Mouse (Mus musculus): ENCODE data around the gene Gpr135. TPM values are rescaled to one million over a fixed set of nuclear protein-coding genes. Genes with fewer than 3 reads are reported as not detected.
"Not testable (repeated sequence)": the region's sequence is repeated elsewhere in the genome, so short reads cannot be mapped to it uniquely, and the experiment has no call there.

Gene Gpr135
- polyA plus RNA-seq, 1 experiment from 2014 or later: 0.34 TPM

GRCm38 (mm10) chr12:72069626-72070326 lies 1.1 kb downstream of the Gpr135 start:
- no peak overlapping the region for H3K27ac ChIP-seq (ENCODE audit: low read depth, low read length)
- H3K4me3 ChIP-seq (ENCODE audit: low read depth, low read length): peak overlapping the region; percentile 54
- H3K27me3 ChIP-seq (ENCODE audit: control insufficient read depth, insufficient read depth, low read length): peaks cover 32% of the 10 kb centered on the region
- 6% methylated on average over 40 of the region's 40 CpGs for WGBS (ENCODE audit: insufficient replicate concordance)
- H3K4me1 ChIP-seq (ENCODE audit: control insufficient read depth, insufficient read depth, low read length): peaks cover 11% of the 10 kb centered on the region
- peak overlapping the region; percentile 61; the same call in 1 of the 2 replicates for H3K9ac ChIP-seq (ENCODE audit: low read depth, low read length)
- no peaks in the 10 kb centered on the region; the same call in 1 of the 2 replicates for H3K36me3 ChIP-seq (ENCODE audit: control insufficient read depth, insufficient read depth, low read length)
- no peak; the same call in 1 of the 2 replicates for ATAC-seq (replicated peaks; ENCODE audit: insufficient number of reproducible peaks, low FRiP score, low TSS enrichment)
- H3K4me2 ChIP-seq: peak overlapping the region; percentile 100
- no peaks in the 10 kb centered on the region for H3K9me3 ChIP-seq (replicated peaks; ENCODE audit: control insufficient read depth, low read length)

GRCm38 (mm10) chr12:72057780-72058179 lies 13.1 kb downstream of the Gpr135 start:
- ATAC-seq (replicated peaks; ENCODE audit: insufficient number of reproducible peaks, low FRiP score, low TSS enrichment): no peak
- H3K27ac ChIP-seq (ENCODE audit: low read depth, low read length): no peak overlapping the region
- no peak overlapping the region for H3K4me2 ChIP-seq
- no peaks in the 10 kb centered on the region for H3K36me3 ChIP-seq (ENCODE audit: control insufficient read depth, insufficient read depth, low read length)
- no peak overlapping the region for H3K4me3 ChIP-seq (ENCODE audit: low read depth, low read length)
- H3K9me3 ChIP-seq (replicated peaks; ENCODE audit: control insufficient read depth, low read length): no peaks in the 10 kb centered on the region
- H3K27me3 ChIP-seq (ENCODE audit: control insufficient read depth, insufficient read depth, low read length): no peaks in the 10 kb centered on the region
- H3K4me1 ChIP-seq (ENCODE audit: control insufficient read depth, insufficient read depth, low read length): no peaks in the 10 kb centered on the region
- WGBS (ENCODE audit: insufficient replicate concordance): 86% methylated on average over 1 of the region's 1 CpGs
- H3K9ac ChIP-seq (ENCODE audit: low read depth, low read length): no peak overlapping the region

- Histone ChIP-seq H3K4me1 (ENCODE audit: control insufficient read depth, insufficient read depth, low read length) (no peaks in the 10 kb centered on the region), H3K9ac (ENCODE audit: low read depth, low read length) (no peak overlapping the region), H3K4me2 (no peak overlapping the region), H3K36me3 (ENCODE audit: control insufficient read depth, insufficient read depth, low read length) (no peaks in the 10 kb centered on the region), H3K4me3 (ENCODE audit: low read depth, low read length) (no peak overlapping the region), H3K27ac (ENCODE audit: low read depth, low read length) (no peak overlapping the region), H3K9me3 (replicated peaks; ENCODE audit: control insufficient read depth, low read length) (no peaks in the 10 kb centered on the region), H3K27me3 (ENCODE audit: control insufficient read depth, insufficient read depth, low read length) (no peaks in the 10 kb centered on the region)
- WGBS (ENCODE audit: insufficient replicate concordance): 49% methylated on average over 6 of the region's 6 CpGs
- no peak for ATAC-seq (replicated peaks; ENCODE audit: insufficient number of reproducible peaks, low FRiP score, low TSS enrichment)
Observed at GRCm38 (mm10) chr12:72053851-72054250, 17.1 kb downstream of the Gpr135 start.

GRCm38 (mm10) chr12:72053303-72053702 lies 17.6 kb downstream of the Gpr135 start:
- WGBS (ENCODE audit: insufficient replicate concordance): 39% methylated on average over 6 of the region's 6 CpGs
- H3K4me2 ChIP-seq: no peak overlapping the region
- no peaks in the 10 kb centered on the region for H3K4me1 ChIP-seq (ENCODE audit: control insufficient read depth, insufficient read depth, low read length)
- H3K4me3 ChIP-seq (ENCODE audit: low read depth, low read length): no peak overlapping the region
- H3K27ac ChIP-seq (ENCODE audit: low read depth, low read length): no peak overlapping the region
- H3K36me3 ChIP-seq (ENCODE audit: control insufficient read depth, insufficient read depth, low read length): no peaks in the 10 kb centered on the region
- no peak for ATAC-seq (replicated peaks; ENCODE audit: insufficient number of reproducible peaks, low FRiP score, low TSS enrichment)
- no peak overlapping the region for H3K9ac ChIP-seq (ENCODE audit: low read depth, low read length)
- no peaks in the 10 kb centered on the region for H3K9me3 ChIP-seq (replicated peaks; ENCODE audit: control insufficient read depth, low read length)
- no peaks in the 10 kb centered on the region for H3K27me3 ChIP-seq (ENCODE audit: control insufficient read depth, insufficient read depth, low read length)

- ATAC-seq (replicated peaks; ENCODE audit: insufficient number of reproducible peaks, low FRiP score, low TSS enrichment): no peak
- Histone ChIP-seq H3K36me3 (ENCODE audit: control insufficient read depth, insufficient read depth, low read length) (no peaks in the 10 kb centered on the region), H3K4me2 (no peak overlapping the region), H3K27me3 (ENCODE audit: control insufficient read depth, insufficient read depth, low read length) (no peaks in the 10 kb centered on the region), H3K9ac (ENCODE audit: low read depth, low read length) (no peak overlapping the region), H3K4me1 (ENCODE audit: control insufficient read depth, insufficient read depth, low read length) (no peaks in the 10 kb centered on the region), H3K27ac (ENCODE audit: low read depth, low read length) (no peak overlapping the region), H3K9me3 (replicated peaks; ENCODE audit: control insufficient read depth, low read length) (no peaks in the 10 kb centered on the region), H3K4me3 (ENCODE audit: low read depth, low read length) (no peak overlapping the region)
- WGBS (ENCODE audit: insufficient replicate concordance): 70% methylated on average over 6 of the region's 6 CpGs
Observed at GRCm38 (mm10) chr12:72052571-72052970, 18.4 kb downstream of the Gpr135 start.

- 76% methylated on average over 4 of the region's 4 CpGs for WGBS (ENCODE audit: insufficient replicate concordance)
- no peak for ATAC-seq (replicated peaks; ENCODE audit: insufficient number of reproducible peaks, low FRiP score, low TSS enrichment)
- no peak overlapping the region for H3K4me3 ChIP-seq (ENCODE audit: low read depth, low read length)
- H3K9me3 ChIP-seq (replicated peaks; ENCODE audit: control insufficient read depth, low read length): no peaks in the 10 kb centered on the region
- no peak overlapping the region for H3K9ac ChIP-seq (ENCODE audit: low read depth, low read length)
- H3K27ac ChIP-seq (ENCODE audit: low read depth, low read length): no peak overlapping the region
- H3K36me3 ChIP-seq (ENCODE audit: control insufficient read depth, insufficient read depth, low read length): no peaks in the 10 kb centered on the region
- no peaks in the 10 kb centered on the region for H3K4me1 ChIP-seq (ENCODE audit: control insufficient read depth, insufficient read depth, low read length)
- H3K27me3 ChIP-seq (ENCODE audit: control insufficient read depth, insufficient read depth, low read length): no peaks in the 10 kb centered on the region
- H3K4me2 ChIP-seq: no peak overlapping the region
Observed at GRCm38 (mm10) chr12:72050821-72051220, 20.1 kb downstream of the Gpr135 start.

GRCm38 (mm10) chr12:72050156-72050555 lies 20.8 kb downstream of the Gpr135 start:
- not testable (repeated sequence) for H3K36me3 ChIP-seq (ENCODE audit: control insufficient read depth, insufficient read depth, low read length); H3K4me1 ChIP-seq (ENCODE audit: control insufficient read depth, insufficient read depth, low read length); H3K27ac ChIP-seq (ENCODE audit: low read depth, low read length); H3K9me3 ChIP-seq (replicated peaks; ENCODE audit: control insufficient read depth, low read length); H3K4me2 ChIP-seq; H3K27me3 ChIP-seq (ENCODE audit: control insufficient read depth, insufficient read depth, low read length); H3K4me3 ChIP-seq (ENCODE audit: low read depth, low read length); H3K9ac ChIP-seq (ENCODE audit: low read depth, low read length); ATAC-seq (replicated peaks; ENCODE audit: insufficient number of reproducible peaks, low FRiP score, low TSS enrichment)
- 87% methylated on average over 5 of the region's 5 CpGs for whole genome bisulfite sequencing (ENCODE audit: insufficient replicate concordance)

GRCm38 (mm10) chr12:72047513-72047912 lies 23.4 kb downstream of the Gpr135 start:
- H3K9ac ChIP-seq (ENCODE audit: low read depth, low read length): no peak overlapping the region
- H3K9me3 ChIP-seq (replicated peaks; ENCODE audit: control insufficient read depth, low read length): no peaks in the 10 kb centered on the region
- H3K4me2 ChIP-seq: no peak overlapping the region
- 2% methylated on average over 2 of the region's 2 CpGs for WGBS (ENCODE audit: insufficient replicate concordance)
- ATAC-seq (replicated peaks; ENCODE audit: insufficient number of reproducible peaks, low FRiP score, low TSS enrichment): no peak
- H3K27ac ChIP-seq (ENCODE audit: low read depth, low read length): no peak overlapping the region
- no peaks in the 10 kb centered on the region for H3K4me1 ChIP-seq (ENCODE audit: control insufficient read depth, insufficient read depth, low read length)
- no peaks in the 10 kb centered on the region for H3K27me3 ChIP-seq (ENCODE audit: control insufficient read depth, insufficient read depth, low read length)
- no peaks in the 10 kb centered on the region for H3K36me3 ChIP-seq (ENCODE audit: control insufficient read depth, insufficient read depth, low read length)
- no peak overlapping the region for H3K4me3 ChIP-seq (ENCODE audit: low read depth, low read length)

- Histone ChIP-seq H3K27ac (ENCODE audit: low read depth, low read length) (no peak overlapping the region), H3K27me3 (ENCODE audit: control insufficient read depth, insufficient read depth, low read length) (no peaks in the 10 kb centered on the region), H3K9me3 (replicated peaks; ENCODE audit: control insufficient read depth, low read length) (no peaks in the 10 kb centered on the region), H3K4me1 (ENCODE audit: control insufficient read depth, insufficient read depth, low read length) (peaks cover 19% of the 10 kb centered on the region), H3K9ac (ENCODE audit: low read depth, low read length) (no peak overlapping the region), H3K4me2 (no peak overlapping the region), H3K4me3 (ENCODE audit: low read depth, low read length) (no peak overlapping the region), H3K36me3 (ENCODE audit: control insufficient read depth, insufficient read depth, low read length) (no peaks in the 10 kb centered on the region)
- no peak for ATAC-seq (replicated peaks; ENCODE audit: insufficient number of reproducible peaks, low FRiP score, low TSS enrichment)
- WGBS (ENCODE audit: insufficient replicate concordance): 93% methylated on average over 3 of the region's 3 CpGs
Observed at GRCm38 (mm10) chr12:72041238-72041637, 29.7 kb downstream of the Gpr135 start.

Measured in heart, embryonic 11.5 days (tissue).